In the genomic region with DNA sequence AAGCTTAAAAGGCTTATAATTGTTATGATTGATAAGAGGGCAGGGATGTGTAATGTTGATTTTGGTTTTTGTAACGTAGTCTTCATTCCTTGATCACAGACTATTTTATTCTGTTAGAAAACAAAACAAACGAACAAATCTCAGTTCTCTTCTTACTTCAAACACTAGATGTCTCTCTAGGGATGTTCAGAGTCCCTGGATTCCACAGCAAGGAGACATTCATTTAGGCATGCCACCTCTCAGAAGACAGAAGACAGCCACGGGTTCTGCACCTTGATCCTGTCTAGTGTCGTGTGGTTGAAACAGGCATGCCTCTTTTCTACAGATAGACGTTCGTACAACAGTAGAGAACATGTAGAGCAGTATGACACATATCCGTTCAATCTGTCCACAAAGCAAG, we compare ENCODE assay signal across 12 mouse cellular contexts.
A peak's percentile ranks its signal among the peaks of the same experiment; 100 is the strongest.
DNase-seq lines count a peak whose midpoint lies in the region; ATAC-seq and TF ChIP-seq lines count a peak whose summit lies in the region.
"Had no signal": no experiment of that assay in that cellular context is flagged by ENCODE, and none has a peak within 500 bp of the region (broad histone marks: within the 10 kb centered on the region; RNA-seq: fewer than 3 reads in every experiment).

No protein-coding gene starts in this region.

- TF ChIP-seq EP300 in stomach, postnatal 0 days (optimal IDR thresholded peaks at IDR 0.05), result no peak

- no peaks in the 10 kb centered on the region for H3K4me1 ChIP-seq in midbrain, embryonic 11.5 days (ENCODE audit: control insufficient read depth, insufficient read depth, low read length)
- no peaks in the 10 kb centered on the region for H3K4me1 ChIP-seq in midbrain, embryonic 16.5 days (ENCODE audit: control insufficient read depth, insufficient read depth, low read length)
- no peaks in the 10 kb centered on the region for H3K4me1 ChIP-seq in stomach, postnatal 0 days (replicated peaks; ENCODE audit: control insufficient read depth, insufficient read depth)
- H3K4me1 ChIP-seq: hindbrain, embryonic 10.5 days had no signal

- H3K4me2 ChIP-seq in midbrain, embryonic 11.5 days, result no peak overlapping the region
- H3K4me2 ChIP-seq in midbrain, embryonic 16.5 days (ENCODE audit: low read length), result no peak overlapping the region
- H3K4me2 ChIP-seq in stomach, postnatal 0 days (replicated peaks; ENCODE audit: low read depth), result no peak overlapping the region

- H3K9me3 ChIP-seq in midbrain, embryonic 11.5 days (ENCODE audit: control insufficient read depth, low read length), result no peaks in the 10 kb centered on the region
- no peaks in the 10 kb centered on the region for H3K9me3 ChIP-seq in midbrain, embryonic 16.5 days (replicated peaks; ENCODE audit: control insufficient read depth, low read length, poor library complexity, severe bottlenecking)
- no peaks in the 10 kb centered on the region for H3K9me3 ChIP-seq in stomach, postnatal 0 days (ENCODE audit: control insufficient read depth, low read length)
- H3K9me3 ChIP-seq: hindbrain, embryonic 10.5 days had no signal

- no peak overlapping the region for H3K4me3 ChIP-seq in midbrain, embryonic 11.5 days (ENCODE audit: low read depth, low read length)
- no peak overlapping the region for H3K4me3 ChIP-seq in midbrain, embryonic 16.5 days (ENCODE audit: low read depth, low read length)
- no peak overlapping the region for H3K4me3 ChIP-seq in stomach, postnatal 0 days (ENCODE audit: low read depth, low read length)
- H3K4me3 ChIP-seq: hindbrain, embryonic 10.5 days had no signal

- H3K36me3 ChIP-seq in midbrain, embryonic 11.5 days (ENCODE audit: control insufficient read depth, insufficient read depth, low read length), result no peaks in the 10 kb centered on the region
- H3K36me3 ChIP-seq in midbrain, embryonic 16.5 days (ENCODE audit: control insufficient read depth, insufficient read depth, low read length), result no peaks in the 10 kb centered on the region
- no peaks in the 10 kb centered on the region for H3K36me3 ChIP-seq in stomach, postnatal 0 days (ENCODE audit: control insufficient read depth, insufficient read depth, low read length)
- H3K36me3 ChIP-seq: hindbrain, embryonic 10.5 days had no signal

- no peak overlapping the region for H3K27ac ChIP-seq in midbrain, embryonic 11.5 days (ENCODE audit: low read depth, low read length)
- no peak overlapping the region for H3K27ac ChIP-seq in midbrain, embryonic 16.5 days (ENCODE audit: low read length)
- no peak overlapping the region for H3K27ac ChIP-seq in stomach, postnatal 0 days (replicated peaks)
- H3K27ac ChIP-seq: hindbrain, embryonic 10.5 days; macrophage had no signal

- no peaks in the 10 kb centered on the region for H3K27me3 ChIP-seq in midbrain, embryonic 11.5 days (ENCODE audit: control insufficient read depth, insufficient read depth, low read length)
- H3K27me3 ChIP-seq in midbrain, embryonic 16.5 days (ENCODE audit: control insufficient read depth, insufficient read depth, low read depth, low read length), result no peaks in the 10 kb centered on the region
- no peaks in the 10 kb centered on the region for H3K27me3 ChIP-seq in stomach, postnatal 0 days (ENCODE audit: control insufficient read depth, insufficient read depth, low read length)

- WGBS in midbrain, embryonic 11.5 days, result 70% methylated on average over 7 of the region's 7 CpGs
- 76% methylated on average over 7 of the region's 7 CpGs for WGBS in midbrain, embryonic 16.5 days
- 43% methylated on average over 7 of the region's 7 CpGs for WGBS in stomach, postnatal 0 days

- no peak overlapping the region for H3K9ac ChIP-seq in midbrain, embryonic 11.5 days (ENCODE audit: low read length)
- H3K9ac ChIP-seq in midbrain, embryonic 16.5 days (ENCODE audit: low read depth, low read length), result no peak overlapping the region
- no peak overlapping the region for H3K9ac ChIP-seq in stomach, postnatal 0 days (ENCODE audit: low read length)

- ATAC-seq in frontal cortex, adult (ENCODE audit: low TSS enrichment), result peak; percentile 95
- no peak for ATAC-seq in midbrain, embryonic 11.5 days (ENCODE audit: low FRiP score)
- ATAC-seq in midbrain, embryonic 16.5 days, result no peak
- no peak for ATAC-seq in stomach, postnatal 0 days (ENCODE audit: low FRiP score, low TSS enrichment)
- no peak for ATAC-seq in inflammation-experienced regulatory T-cells, adult 6 months

- TF ChIP-seq CTCF in stomach, postnatal 0 days (IDR thresholded peaks at IDR 0.05; ENCODE audit: low read depth), result peak; percentile 68

- DNase-seq in frontal cortex, postnatal 14 days (ENCODE audit: low spot score in 2 of 2), result no peak
- DNase-seq in kidney, postnatal 36 days, result peak; percentile 6 to 13
- no peak for DNase-seq in kidney, adult 11 months
- DNase-seq in midbrain, embryonic 11.5 days (ENCODE audit: low spot score, missing footprints), result peak; percentile 60
- no peak for DNase-seq in stomach, postnatal 0 days (ENCODE audit: low spot score)
- DNase-seq: cerebellum, adult 9-11 months; right cerebral cortex, postnatal 4 days had no signal

Comparison
In these comparisons a context has a peak if more than half of its experiments do, and no peak if none do; other contexts are left out.
1. DNase-seq: peak in kidney, postnatal 36 days (2 of 2) and midbrain, embryonic 11.5 days (single experiment); none in frontal cortex, postnatal 14 days (0 of 2), kidney, adult 11 months (single experiment) and stomach, postnatal 0 days (single experiment).